Mouse (Mus musculus): Measurements from ENCODE around the gene Ttc9b. TPM values are rescaled to one million over a fixed set of nuclear protein-coding genes. Genes with fewer than 3 reads are reported as not detected.
"Not testable (repeated sequence)": the region's sequence is repeated elsewhere in the genome, so short reads cannot be mapped to it uniquely, and the experiment has no call there.

Gene Ttc9b
- polyA plus RNA-seq, 1 experiment from 2014 or later: 1.4 TPM

DNA sequence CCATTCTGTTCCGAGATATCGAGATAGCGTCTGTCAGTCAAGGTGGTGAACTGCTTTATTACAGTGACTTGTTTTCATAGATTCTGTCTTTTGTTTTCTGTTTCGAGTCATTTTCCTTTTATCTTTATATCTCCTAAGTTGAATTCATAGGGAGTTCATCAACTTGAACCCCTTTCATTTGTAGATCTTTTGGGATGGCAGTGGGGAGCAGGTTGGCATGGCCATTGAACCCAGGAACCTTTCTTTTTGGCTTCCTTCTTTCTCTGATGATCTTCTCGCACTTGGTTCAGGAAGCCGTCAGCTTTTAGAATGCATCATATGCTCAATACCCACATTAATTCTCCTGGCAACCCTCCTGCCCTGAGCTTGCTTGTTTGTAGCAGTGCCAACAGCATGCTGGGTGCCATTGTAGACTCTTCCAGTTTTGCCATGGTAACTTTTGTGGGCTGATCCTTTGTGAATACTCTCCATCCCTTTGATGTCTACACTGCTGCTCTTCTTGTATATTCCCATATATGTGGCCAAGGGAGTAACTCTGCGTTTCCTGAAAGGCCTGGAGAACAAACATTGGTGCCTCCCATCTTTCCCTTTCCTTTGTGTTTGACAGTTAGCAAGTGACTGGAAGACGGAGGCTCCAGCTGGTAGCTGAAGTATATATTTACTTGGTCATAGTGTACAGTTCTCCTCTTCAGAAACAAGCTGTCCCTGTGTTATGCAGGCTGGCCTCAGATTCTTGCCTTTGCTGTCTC, 39.8 kb upstream of the Ttc9b start:
- DNase-seq (ENCODE audit: low spot score): no peak
- no peak overlapping the region for H3K27ac ChIP-seq (replicated peaks)
- H3K4me3 ChIP-seq (ENCODE audit: low read depth, low read length): no peak overlapping the region
- no peak overlapping the region for H3K9ac ChIP-seq (ENCODE audit: low read length)
- H3K27me3 ChIP-seq (ENCODE audit: control insufficient read depth, insufficient read depth, low read length): no peaks in the 10 kb centered on the region
- H3K9me3 ChIP-seq (ENCODE audit: control insufficient read depth, low read length): no peaks in the 10 kb centered on the region
- H3K36me3 ChIP-seq (ENCODE audit: control insufficient read depth, insufficient read depth, low read length): peaks cover 14% of the 10 kb centered on the region
- H3K4me1 ChIP-seq (replicated peaks; ENCODE audit: control insufficient read depth, insufficient read depth): no peaks in the 10 kb centered on the region
- 60% methylated on average over 8 of the region's 8 CpGs for WGBS
- no peak for TF ChIP-seq CTCF (IDR thresholded peaks at IDR 0.05; ENCODE audit: low read depth)
- no peak overlapping the region for H3K4me2 ChIP-seq (replicated peaks; ENCODE audit: low read depth)
- ATAC-seq (ENCODE audit: low FRiP score, low TSS enrichment): no peak

DNA sequence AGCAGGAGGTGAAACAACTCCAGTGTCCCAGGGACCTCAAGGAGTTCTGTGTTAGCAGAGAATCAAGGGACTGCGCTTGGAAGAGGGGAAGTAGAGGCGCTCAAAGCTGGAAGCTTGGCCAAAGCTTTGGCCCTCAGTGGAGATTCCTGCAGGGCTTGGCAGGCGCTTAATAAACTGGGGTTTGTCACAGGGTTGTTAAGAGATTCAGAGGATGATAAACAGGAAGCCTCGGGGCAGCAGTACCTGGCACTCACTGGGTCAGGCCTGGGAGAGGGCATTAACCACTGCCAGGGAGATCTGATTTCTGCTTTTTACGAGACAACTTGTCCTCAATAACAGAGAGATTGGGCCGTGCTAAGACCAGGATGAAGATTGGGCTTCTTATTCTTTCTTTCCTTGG, 32.7 kb upstream of the Ttc9b start:
- no peaks in the 10 kb centered on the region for H3K4me1 ChIP-seq (replicated peaks; ENCODE audit: control insufficient read depth, insufficient read depth)
- H3K27ac ChIP-seq (replicated peaks): no peak overlapping the region
- H3K27me3 ChIP-seq (ENCODE audit: control insufficient read depth, insufficient read depth, low read length): no peaks in the 10 kb centered on the region
- 77% methylated on average over 6 of the region's 6 CpGs for whole genome bisulfite sequencing
- no peak for DNase-seq (ENCODE audit: low spot score)
- no peak for ATAC-seq (ENCODE audit: low FRiP score, low TSS enrichment)
- H3K4me3 ChIP-seq (ENCODE audit: low read depth, low read length): no peak overlapping the region
- no peaks in the 10 kb centered on the region for H3K9me3 ChIP-seq (ENCODE audit: control insufficient read depth, low read length)
- no peak overlapping the region for H3K4me2 ChIP-seq (replicated peaks; ENCODE audit: low read depth)
- no peak overlapping the region for H3K9ac ChIP-seq (ENCODE audit: low read length)
- peaks cover 24% of the 10 kb centered on the region for H3K36me3 ChIP-seq (ENCODE audit: control insufficient read depth, insufficient read depth, low read length)
- no peak for TF ChIP-seq EP300 (optimal IDR thresholded peaks at IDR 0.05)
- TF ChIP-seq CTCF (IDR thresholded peaks at IDR 0.05; ENCODE audit: low read depth): no peak

DNA sequence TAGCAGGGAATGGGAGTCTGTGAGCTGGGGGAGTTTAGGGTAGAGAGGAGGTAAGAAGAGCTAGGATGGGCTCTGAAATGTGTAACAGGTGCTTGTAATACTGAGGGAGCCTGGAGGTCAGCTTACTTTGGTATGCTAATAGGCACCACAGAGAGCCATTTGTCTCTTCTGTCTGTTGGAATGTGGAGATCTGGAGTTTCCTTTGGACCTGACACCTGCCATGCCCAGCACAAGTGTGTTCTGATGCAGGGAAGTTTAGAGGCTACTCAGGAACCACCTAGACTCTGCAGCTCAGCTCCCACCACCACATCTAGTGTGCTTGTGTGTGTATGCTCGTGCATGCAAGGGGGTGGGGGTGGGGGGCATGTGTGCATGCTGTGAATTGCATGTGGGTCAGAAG, 31.5 kb upstream of the Ttc9b start:
- Histone ChIP-seq H3K4me3 (ENCODE audit: low read depth, low read length) (no peak overlapping the region), H3K9ac (ENCODE audit: low read length) (no peak overlapping the region), H3K27ac (replicated peaks) (no peak overlapping the region), H3K4me2 (replicated peaks; ENCODE audit: low read depth) (no peak overlapping the region), H3K36me3 (ENCODE audit: control insufficient read depth, insufficient read depth, low read length) (peaks cover 17% of the 10 kb centered on the region), H3K4me1 (replicated peaks; ENCODE audit: control insufficient read depth, insufficient read depth) (no peaks in the 10 kb centered on the region), H3K9me3 (ENCODE audit: control insufficient read depth, low read length) (no peaks in the 10 kb centered on the region), H3K27me3 (ENCODE audit: control insufficient read depth, insufficient read depth, low read length) (no peaks in the 10 kb centered on the region)
- TF ChIP-seq CTCF (IDR thresholded peaks at IDR 0.05; ENCODE audit: low read depth) (no peak), EP300 (optimal IDR thresholded peaks at IDR 0.05) (no peak)
- no peak for DNase-seq (ENCODE audit: low spot score)
- no peak for ATAC-seq (ENCODE audit: low FRiP score, low TSS enrichment)
- 71% methylated on average over 1 of the region's 1 CpGs for WGBS

DNA sequence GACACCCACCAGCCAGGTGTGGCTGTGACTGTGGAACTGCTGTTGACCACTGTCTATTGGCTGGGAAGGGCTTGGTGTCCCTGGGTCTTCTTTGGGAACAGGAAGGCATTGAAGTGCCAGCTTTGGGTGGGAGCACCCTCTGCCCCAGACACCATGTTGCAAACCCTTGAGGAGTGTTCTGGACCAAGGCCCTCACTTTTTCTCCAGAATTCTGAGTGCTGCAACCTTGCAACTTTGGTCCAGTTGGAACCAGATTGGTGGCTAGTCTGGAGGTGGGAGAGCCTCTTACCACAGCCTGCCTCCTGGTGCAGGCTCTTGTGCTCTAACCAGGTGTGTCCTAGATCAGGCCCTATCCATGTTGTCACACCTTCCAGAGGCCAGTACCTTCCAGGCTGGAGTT, 28.7 kb upstream of the Ttc9b start:
- no peaks in the 10 kb centered on the region for H3K4me1 ChIP-seq (replicated peaks; ENCODE audit: control insufficient read depth, insufficient read depth)
- no peaks in the 10 kb centered on the region for H3K9me3 ChIP-seq (ENCODE audit: control insufficient read depth, low read length)
- TF ChIP-seq CTCF (IDR thresholded peaks at IDR 0.05; ENCODE audit: low read depth): no peak
- no peak for TF ChIP-seq EP300 (optimal IDR thresholded peaks at IDR 0.05)
- no peak overlapping the region for H3K9ac ChIP-seq (ENCODE audit: low read length)
- no peak overlapping the region for H3K4me3 ChIP-seq (ENCODE audit: low read depth, low read length)
- no peaks in the 10 kb centered on the region for H3K27me3 ChIP-seq (ENCODE audit: control insufficient read depth, insufficient read depth, low read length)
- peaks cover 17% of the 10 kb centered on the region for H3K36me3 ChIP-seq (ENCODE audit: control insufficient read depth, insufficient read depth, low read length)
- no peak overlapping the region for H3K4me2 ChIP-seq (replicated peaks; ENCODE audit: low read depth)
- no peak overlapping the region for H3K27ac ChIP-seq (replicated peaks)
- DNase-seq (ENCODE audit: low spot score) (no peak), ATAC-seq (ENCODE audit: low FRiP score, low TSS enrichment) (no peak)

DNA sequence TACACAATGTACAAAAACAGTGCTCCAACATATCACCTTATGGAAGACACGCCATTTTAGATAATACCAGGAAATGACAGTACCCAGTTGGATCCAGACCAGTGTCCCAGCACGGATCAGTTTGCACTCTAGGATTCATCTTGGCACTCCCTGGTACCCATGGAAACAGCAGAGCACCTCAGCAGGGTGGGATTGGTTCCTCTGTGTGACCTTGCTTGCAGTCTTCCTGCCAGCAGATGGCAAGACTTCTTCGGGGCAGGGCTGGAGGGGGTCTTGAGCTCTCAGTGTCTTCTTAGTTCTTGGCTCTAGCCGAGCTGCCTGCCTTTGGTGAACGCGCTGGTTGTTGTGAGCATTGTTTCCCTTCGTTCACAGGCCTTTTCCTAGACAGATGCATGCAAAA, 26.0 kb upstream of the Ttc9b start:
- H3K36me3 ChIP-seq (ENCODE audit: control insufficient read depth, insufficient read depth, low read length): peaks cover 25% of the 10 kb centered on the region
- no peak overlapping the region for H3K9ac ChIP-seq (ENCODE audit: low read length)
- H3K27me3 ChIP-seq (ENCODE audit: control insufficient read depth, insufficient read depth, low read length): no peaks in the 10 kb centered on the region
- H3K4me2 ChIP-seq (replicated peaks; ENCODE audit: low read depth): no peak overlapping the region
- H3K27ac ChIP-seq (replicated peaks): no peak overlapping the region
- 89% methylated on average over 7 of the region's 7 CpGs for WGBS
- no peak overlapping the region for H3K4me3 ChIP-seq (ENCODE audit: low read depth, low read length)
- TF ChIP-seq CTCF (IDR thresholded peaks at IDR 0.05; ENCODE audit: low read depth) (no peak), EP300 (optimal IDR thresholded peaks at IDR 0.05) (no peak)
- no peaks in the 10 kb centered on the region for H3K4me1 ChIP-seq (replicated peaks; ENCODE audit: control insufficient read depth, insufficient read depth)
- no peak for ATAC-seq (ENCODE audit: low FRiP score, low TSS enrichment)
- no peaks in the 10 kb centered on the region for H3K9me3 ChIP-seq (ENCODE audit: control insufficient read depth, low read length)
- DNase-seq (ENCODE audit: low spot score): no peak

DNA sequence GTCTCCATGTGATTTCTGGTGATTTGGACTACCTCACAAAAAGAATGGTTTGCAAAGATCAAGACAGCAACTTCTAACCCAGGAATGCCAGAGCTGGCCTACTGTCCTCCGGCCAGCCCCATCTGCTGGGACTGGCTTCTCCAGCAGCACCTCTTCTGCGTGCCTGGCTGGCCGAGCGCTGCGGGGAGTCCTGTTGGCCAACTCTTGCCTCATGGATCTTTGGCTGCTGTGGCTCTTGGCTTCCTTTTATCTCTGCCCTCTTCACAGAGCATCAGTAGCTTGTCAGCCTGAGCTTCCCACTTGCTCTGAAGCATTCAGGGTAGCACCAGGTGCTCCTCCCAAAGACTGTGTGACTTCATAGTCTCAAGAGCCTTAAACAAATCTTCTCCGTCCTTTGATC, 25.5 kb upstream of the Ttc9b start:
- ATAC-seq (ENCODE audit: low FRiP score, low TSS enrichment): no peak
- no peak overlapping the region for H3K4me2 ChIP-seq (replicated peaks; ENCODE audit: low read depth)
- H3K4me1 ChIP-seq (replicated peaks; ENCODE audit: control insufficient read depth, insufficient read depth): no peaks in the 10 kb centered on the region
- 95% methylated on average over 6 of the region's 6 CpGs for WGBS
- no peaks in the 10 kb centered on the region for H3K9me3 ChIP-seq (ENCODE audit: control insufficient read depth, low read length)
- DNase-seq (ENCODE audit: low spot score): no peak
- H3K27me3 ChIP-seq (ENCODE audit: control insufficient read depth, insufficient read depth, low read length): no peaks in the 10 kb centered on the region
- no peak overlapping the region for H3K9ac ChIP-seq (ENCODE audit: low read length)
- TF ChIP-seq EP300 (optimal IDR thresholded peaks at IDR 0.05) (no peak), CTCF (IDR thresholded peaks at IDR 0.05; ENCODE audit: low read depth) (no peak)
- peaks cover 25% of the 10 kb centered on the region for H3K36me3 ChIP-seq (ENCODE audit: control insufficient read depth, insufficient read depth, low read length)
- no peak overlapping the region for H3K4me3 ChIP-seq (ENCODE audit: low read depth, low read length)
- no peak overlapping the region for H3K27ac ChIP-seq (replicated peaks)

DNA sequence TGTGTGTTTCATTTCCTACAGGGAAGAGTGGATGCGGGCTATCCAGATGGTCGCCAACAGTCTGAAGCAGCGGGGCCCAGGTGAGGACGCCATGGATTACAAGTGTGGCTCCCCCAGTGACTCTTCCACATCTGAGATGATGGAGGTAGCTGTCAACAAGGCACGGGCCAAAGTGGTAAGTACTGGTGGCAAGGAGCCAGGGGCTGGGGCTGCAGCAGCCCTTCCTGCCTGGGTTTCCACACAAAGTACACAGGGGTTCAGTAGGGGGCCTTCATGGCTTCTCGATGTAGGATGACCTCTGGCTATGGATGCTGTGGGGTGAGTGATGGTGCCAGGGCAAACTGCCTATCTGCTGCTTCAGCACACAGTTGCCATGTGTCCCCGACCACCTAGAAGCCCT, 24.9 kb upstream of the Ttc9b start:
- H3K9ac ChIP-seq (ENCODE audit: low read length); H3K4me3 ChIP-seq (ENCODE audit: low read depth, low read length); H3K4me1 ChIP-seq (replicated peaks; ENCODE audit: control insufficient read depth, insufficient read depth); ATAC-seq (ENCODE audit: low FRiP score, low TSS enrichment); H3K9me3 ChIP-seq (ENCODE audit: control insufficient read depth, low read length); H3K27me3 ChIP-seq (ENCODE audit: control insufficient read depth, insufficient read depth, low read length); H3K27ac ChIP-seq (replicated peaks); H3K4me2 ChIP-seq (replicated peaks; ENCODE audit: low read depth); DNase-seq (ENCODE audit: low spot score): not testable (repeated sequence)
- WGBS: 94% methylated on average over 7 of the region's 7 CpGs
- peaks cover 25% of the 10 kb centered on the region for H3K36me3 ChIP-seq (ENCODE audit: control insufficient read depth, insufficient read depth, low read length)

Data from stomach, postnatal 0 days (tissue).